Mouse (Mus musculus) neutrophil, adult 65 days (primary cell): Measurements from ENCODE around the gene Sart1. TPM values are rescaled to one million over a fixed set of nuclear protein-coding genes. Genes with fewer than 3 reads are reported as not detected.

Experiments
- total RNA-seq: library from RNA; stranded (reverse); gene quantifications from 2 replicates; pipeline ENCODE4 v1.2.4, GENCODE M21; 2023

Sart1 gene
- 131 and 134 TPM in 2 replicates for total RNA-seq

DNA sequence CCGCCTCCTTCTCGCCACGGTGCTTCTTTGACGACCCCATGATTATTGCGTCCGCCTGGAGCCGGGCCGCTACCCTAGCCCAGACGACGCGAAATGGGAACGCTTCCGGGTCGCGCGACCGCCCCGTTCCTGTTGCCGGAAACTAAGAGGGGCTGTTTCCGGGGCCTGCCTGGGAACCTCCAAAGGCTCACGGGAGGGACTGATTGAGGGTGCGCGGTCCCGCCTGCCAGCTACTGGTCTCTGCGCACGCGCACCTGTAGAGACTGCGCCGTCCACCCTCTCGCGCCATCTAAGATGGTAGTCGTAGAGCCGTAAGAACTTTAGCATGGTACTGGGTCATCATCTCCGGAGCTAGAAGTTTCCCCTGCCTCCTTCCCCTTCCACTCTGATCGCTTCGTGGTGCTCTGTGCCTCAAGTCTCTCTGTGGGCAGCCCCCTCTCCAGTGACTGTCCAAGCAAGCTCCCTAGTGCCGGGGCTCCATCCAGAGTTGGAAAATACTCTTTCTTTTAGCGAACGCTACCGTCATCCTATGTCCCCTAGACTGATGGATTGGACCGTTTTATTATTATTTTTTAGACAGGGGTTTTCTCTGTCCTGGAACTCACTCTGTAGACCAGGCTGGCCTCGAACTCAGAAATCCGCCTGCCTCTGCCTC lies at the start of gene Sart1:
TSS of gene Sart1 (minus strand) at position 116 of the 655 bp plus-strand sequence.

DNA sequence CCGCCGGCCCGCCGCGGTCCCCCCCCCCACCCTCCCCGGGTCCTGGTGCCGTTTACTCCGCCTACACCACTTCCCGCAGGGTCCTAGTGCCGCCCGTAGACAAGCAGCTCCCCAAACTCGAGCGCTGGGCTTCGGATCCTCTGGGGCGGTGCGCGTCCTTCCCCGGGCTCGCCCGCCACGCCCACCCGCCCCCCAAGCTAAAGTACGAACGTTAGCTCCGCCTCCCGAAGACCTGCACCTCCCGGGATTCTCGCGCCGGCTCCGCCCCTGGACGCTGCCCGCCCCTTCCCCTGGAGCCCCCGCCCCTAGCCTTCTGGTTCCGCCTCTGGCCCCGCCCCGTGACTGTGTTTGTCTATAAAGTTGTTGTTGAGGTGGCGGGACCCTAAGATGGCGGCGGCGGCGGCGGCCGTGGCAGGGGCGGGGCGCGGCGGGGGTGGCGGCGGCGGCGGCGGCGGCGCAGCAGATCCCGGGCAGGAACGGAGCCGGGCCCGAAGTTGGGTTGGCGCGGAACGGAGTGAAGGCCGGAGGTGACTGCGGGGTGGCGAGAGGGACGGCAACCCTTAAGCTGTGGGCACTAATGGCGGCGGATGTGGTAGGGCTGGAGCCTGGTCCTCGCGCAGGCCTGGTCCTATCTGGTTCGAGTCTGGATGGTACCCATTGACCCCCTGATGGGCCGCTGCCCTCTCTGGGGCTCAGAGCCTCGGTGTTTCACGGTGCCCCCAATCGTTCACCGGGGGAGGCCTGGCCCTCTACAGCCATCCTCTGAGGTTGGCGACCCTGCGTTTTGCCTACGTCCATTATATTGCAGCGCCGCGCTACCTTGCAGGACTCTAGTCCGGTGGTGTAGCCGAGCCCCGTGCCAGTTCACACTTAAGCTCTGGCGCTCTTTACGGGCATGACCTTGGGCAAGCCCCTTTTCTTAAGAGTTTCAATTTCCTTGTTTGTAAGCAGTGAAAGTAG lies 36.6 kb upstream of the Sart1 start, which contains the start of the genes Drap1 and AI837181:
TSS of gene Drap1 (minus strand) at position 198 of the 960 bp plus-strand sequence.
TSS of gene AI837181 (plus strand) at position 363 of the 960 bp plus-strand sequence.

DNA sequence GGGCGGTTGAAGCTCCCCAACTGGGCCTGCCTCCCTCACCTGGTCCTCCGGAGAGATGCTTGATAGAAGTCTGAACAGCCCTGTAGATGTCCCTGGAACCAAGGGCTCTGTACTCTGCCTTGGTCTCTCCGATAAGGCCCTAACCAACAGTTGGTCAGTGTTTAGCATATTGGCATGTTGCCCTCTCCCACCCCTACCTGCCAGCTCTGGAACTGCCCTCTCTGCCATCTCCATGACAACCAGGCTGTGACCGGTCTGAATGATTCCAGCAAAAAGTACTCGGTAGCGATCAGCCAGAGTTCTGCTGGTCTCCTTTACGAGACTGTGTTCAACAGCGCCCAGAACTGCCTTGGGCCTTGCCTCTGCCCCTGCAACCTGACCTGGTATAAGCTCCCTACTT lies 13.8 kb upstream of the Sart1 start, which contains the start of gene Tsga10ip:
TSS of gene Tsga10ip (minus strand) at position 234 of the 400 bp plus-strand sequence.

DNA sequence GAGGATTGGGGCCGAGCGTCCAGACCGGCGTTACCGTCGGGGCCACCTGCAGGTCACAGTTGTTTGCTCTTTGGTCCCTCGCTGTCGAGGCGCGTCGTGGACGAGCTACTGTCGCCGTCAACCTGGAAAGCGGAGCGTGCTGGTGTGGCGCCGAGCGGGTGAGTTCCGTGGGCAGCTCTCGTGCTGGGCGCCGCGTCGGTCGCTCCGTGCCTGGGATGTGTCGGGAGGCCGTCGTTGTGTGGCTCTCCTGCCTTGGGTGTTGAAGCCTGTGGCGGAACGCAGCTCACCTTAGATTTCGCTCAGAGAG lies 21.5 kb downstream of the Sart1 start, which contains the start of gene Banf1:
TSS of gene Banf1 (minus strand) at position 116 of the 307 bp plus-strand sequence.

DNA sequence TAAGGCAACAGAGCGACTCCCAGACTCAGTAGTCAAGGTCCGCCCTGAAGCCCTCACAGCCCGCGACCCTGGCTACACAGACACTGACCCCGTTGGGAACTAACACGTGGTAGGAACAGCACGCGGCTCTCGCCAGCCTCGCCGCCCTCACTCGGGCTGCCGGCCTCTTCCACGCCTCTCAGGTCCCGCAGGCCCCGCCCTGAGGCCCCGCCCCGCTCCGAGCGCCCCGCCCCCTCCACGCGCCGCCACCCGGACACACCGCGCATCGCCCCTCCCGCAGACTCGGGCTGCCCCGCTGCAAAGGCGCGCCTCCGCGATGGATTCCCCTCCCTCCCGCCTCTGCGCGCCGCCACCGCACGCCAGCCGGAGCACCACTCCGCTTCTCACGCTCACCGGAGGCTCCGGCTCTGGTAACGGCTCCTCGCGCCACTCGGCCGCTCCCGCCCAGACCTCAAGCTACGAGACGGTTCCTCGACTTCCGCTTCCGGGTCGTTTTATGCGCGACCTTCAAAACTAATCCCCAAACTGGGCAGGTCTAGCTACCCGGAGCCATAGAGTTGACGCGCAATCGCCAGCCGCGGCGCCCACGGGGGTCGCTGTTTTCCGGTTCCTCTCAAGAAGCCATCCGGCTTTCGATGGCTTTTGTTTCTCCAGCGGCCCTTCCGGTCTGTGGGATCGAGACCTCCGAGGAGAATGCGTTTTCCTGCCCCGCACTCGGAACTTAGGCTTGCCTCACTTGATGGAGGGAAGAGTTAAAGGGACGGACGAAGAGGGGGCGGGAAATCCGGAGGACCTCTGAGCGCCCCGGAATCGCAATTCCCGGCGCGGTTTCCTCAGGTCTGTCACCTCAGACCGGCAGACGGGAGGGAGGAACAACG lies 22.1 kb downstream of the Sart1 start, which contains the start of gene Eif1ad:
TSS of gene Eif1ad (plus strand) at position 567 of the 878 bp plus-strand sequence.

DNA sequence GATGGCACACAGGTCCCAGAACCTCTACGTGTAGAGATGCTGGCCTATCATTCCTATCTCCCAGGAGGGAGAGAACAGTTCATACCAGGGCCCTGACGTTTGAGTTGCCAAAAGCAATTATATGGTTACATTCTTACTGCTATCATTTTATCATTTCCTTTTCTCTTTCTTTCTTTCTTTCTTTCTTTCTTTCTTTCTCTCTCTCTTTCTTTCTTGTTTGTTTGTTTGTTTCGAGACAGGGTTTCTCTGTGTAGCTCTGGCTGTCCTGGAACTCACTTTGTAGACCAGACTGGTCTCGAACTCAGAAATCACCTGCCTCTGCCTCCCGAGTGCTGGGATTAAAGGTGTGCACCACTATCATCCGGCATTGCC lies 39.0 kb downstream of the Sart1 start, which contains the start of gene Cst6:
TSS of gene Cst6 (minus strand) at position 73 of the 372 bp plus-strand sequence.

DNA sequence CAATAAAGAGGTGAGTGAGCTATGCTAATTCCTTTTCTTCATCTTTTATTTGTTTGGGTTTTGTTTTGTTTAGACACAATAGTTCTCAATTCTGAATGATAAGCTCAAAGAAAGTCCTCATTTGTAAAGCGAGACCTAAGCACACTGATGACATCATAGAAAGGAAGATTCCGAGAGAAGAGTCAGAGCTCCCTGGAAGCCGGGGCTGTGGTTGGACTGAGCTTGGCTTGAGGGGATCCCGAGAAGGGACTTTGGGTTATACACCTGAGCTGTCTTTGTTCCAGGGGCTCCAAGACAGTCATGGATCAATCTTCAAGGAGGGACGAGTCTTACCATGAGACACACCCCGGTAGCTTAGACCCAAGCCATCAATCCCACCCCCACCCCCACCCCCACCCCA lies 53.1 kb downstream of the Sart1 start, which contains the start of gene Catsper1:
TSS of gene Catsper1 (plus strand) at position 301 of the 400 bp plus-strand sequence.

Other genes starting within 250 kb of the Sart1 start
- 101 and 135 TPM in 2 replicates for gene Pacs1, start 115.6 kb downstream of the Sart1 start, total RNA-seq
- 206 and 260 TPM in 2 replicates for gene Sf3b2, start 93.2 kb downstream of the Sart1 start, total RNA-seq
- gene Gal3st3, start 90.4 kb downstream of the Sart1 start, total RNA-seq: not detected in 2 replicates
- gene Catsper1, start 53.0 kb downstream of the Sart1 start, total RNA-seq: not detected in 2 replicates
- gene Cst6, start 39.1 kb downstream of the Sart1 start, total RNA-seq: not detected in 2 replicates
- 25.6 and 30.1 TPM in 2 replicates for gene Eif1ad, start 22.0 kb downstream of the Sart1 start, total RNA-seq
- gene Banf1, start 21.5 kb downstream of the Sart1 start, total RNA-seq: 53.8 TPM in 2 replicates
- 0.95 TPM in 1 of 2 replicates, not detected in the other for gene Tsga10ip, start 13.8 kb upstream of the Sart1 start, total RNA-seq
- gene Drap1, start 36.3 kb upstream of the Sart1 start, total RNA-seq: 102 and 116 TPM in 2 replicates
- 30.0 and 39.2 TPM in 2 replicates for gene AI837181, start 36.4 kb upstream of the Sart1 start, total RNA-seq
- 73.4 and 88.0 TPM in 2 replicates for gene Fosl1, start 58.8 kb upstream of the Sart1 start, total RNA-seq
- 0.98 and 1.6 TPM in 2 replicates for gene Ccdc85b, start 69.2 kb upstream of the Sart1 start, total RNA-seq
- 48.7 and 54.0 TPM in 2 replicates for gene Fibp, start 71.9 kb upstream of the Sart1 start, total RNA-seq
- gene Ctsw, start 79.8 kb upstream of the Sart1 start, total RNA-seq: 0.51 TPM in 1 of 2 replicates, not detected in the other
- 0.79 TPM in 1 of 2 replicates, not detected in the other for gene Efemp2, start 85.3 kb upstream of the Sart1 start, total RNA-seq
- 11.7 and 16.5 TPM in 2 replicates for gene Mus81, start 99.7 kb upstream of the Sart1 start, total RNA-seq
- gene Cfl1, start 101.8 kb upstream of the Sart1 start, total RNA-seq: 1,517 and 1,622 TPM in 2 replicates
- not detected in 2 replicates for gene 1700020D05Rik, start 115.1 kb upstream of the Sart1 start, total RNA-seq
- 1.5 and 2.2 TPM in 2 replicates for gene Snx32, start 121.8 kb upstream of the Sart1 start, total RNA-seq
- gene Ovol1, start 171.9 kb upstream of the Sart1 start, total RNA-seq: 0.16 TPM in 1 of 2 replicates, not detected in the other
- gene Ap5b1, start 179.3 kb upstream of the Sart1 start, total RNA-seq: 59.9 and 83.2 TPM in 2 replicates
- 134 and 135 TPM in 2 replicates for gene Rnaseh2c, start 213.2 kb upstream of the Sart1 start, total RNA-seq
- 84.1 and 85.2 TPM in 2 replicates for gene Kat5, start 221.5 kb upstream of the Sart1 start, total RNA-seq
- 91.9 and 100 TPM in 2 replicates for gene Rela, start 248.8 kb upstream of the Sart1 start, total RNA-seq